Mouse (Mus musculus) kidney, adult 2 months (tissue): ENCODE measurements around the gene Barx2. TPM values are rescaled to one million over a fixed set of nuclear protein-coding genes. Genes with fewer than 3 reads are reported as not detected.

Source experiments
- DNase-seq: peaks from one replicate; pipeline ENCODE4 v3.0.0; 2021
- H3K27ac ChIP-seq: fragments of 200-500 bp; 2 replicates; pipeline ENCODE4 v1.5.1; 2012; ENCODE audit warnings: low read depth, low read length, control low read depth, inconsistent platforms; ENCODE audit not compliant: insufficient read depth
- H3K27me3 ChIP-seq: fragments of 200-500 bp; replicated peaks from 2 replicates; pipeline ENCODE4 v1.6.1; 2012; ENCODE audit warnings: mild to moderate bottlenecking, moderate library complexity, low read length, inconsistent platforms; ENCODE audit not compliant: control insufficient read depth, insufficient read depth
- H3K36me3 ChIP-seq: fragments of 200-500 bp; 2 replicates; pipeline ENCODE4 v1.6.1; 2012; ENCODE audit warnings: mild to moderate bottlenecking, moderate library complexity, low read length, inconsistent platforms; ENCODE audit not compliant: control insufficient read depth, insufficient read depth
- H3K4me1 ChIP-seq: fragments of 200-500 bp; 2 replicates; pipeline ENCODE4 v1.6.1; 2011; ENCODE audit warnings: low read length; ENCODE audit not compliant: control insufficient read depth, insufficient read depth
- H3K4me3 ChIP-seq: fragments of 200-500 bp; 2 replicates; pipeline ENCODE4 v1.5.1; 2011; ENCODE audit warnings: mild to moderate bottlenecking, low read depth, low read length, control low read depth; ENCODE audit not compliant: insufficient read depth
- CTCF ChIP-seq: fragments of 200-500 bp; conservative IDR thresholded peaks from 2 replicates; pipeline ENCODE4 v1.5.1; 2011; ENCODE audit warnings: low read depth, mild to moderate bottlenecking, control low read depth, low read length, moderate library complexity, mixed read lengths; ENCODE audit not compliant: insufficient read depth, insufficient read length
- POLR2A ChIP-seq: fragments of 200-500 bp; IDR thresholded peaks from one replicate; pipeline ENCODE4 v1.6.1; 2011; ENCODE audit warnings: low read depth, low read length, control low read depth
- WGBS: fragments of 180-500 bp; shearing (Covaris S2); methylation state at CpG from one replicate; pipeline ENCODE4 v1.1.7; 2018; 5-methylcytosine and 5-hydroxymethylcytosine counted together
- polyA plus RNA-seq: library from polyadenylated mRNA; depleted of rRNA; stranded (reverse); fragments of >200 nt; gene quantifications from 2 replicates; pipeline ENCODE4 v1.2.3, GENCODE M21; 2012

Barx2 gene
- polyA plus RNA-seq, 1 experiment, result 0.16 TPM

DNA sequence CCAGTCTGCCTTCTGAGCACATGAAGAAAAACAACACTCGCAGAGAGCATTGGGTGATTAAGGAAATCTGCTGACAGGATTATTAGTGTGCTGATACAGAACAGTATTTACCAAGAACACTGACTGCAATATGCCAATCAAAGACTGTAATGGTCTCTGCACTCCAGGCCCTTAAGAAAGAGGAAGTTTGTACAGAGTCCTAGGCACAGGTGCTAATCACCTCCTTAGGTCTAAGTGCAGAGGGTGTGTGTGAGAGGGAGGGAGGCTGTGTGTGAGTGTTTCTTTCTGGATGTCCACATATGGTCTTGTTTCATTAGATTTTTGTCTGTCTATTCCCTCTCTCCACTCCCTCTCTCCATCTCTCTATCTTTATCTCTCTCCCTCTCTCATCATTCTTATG, 6.5 kb upstream of the Barx2 start:
- Histone ChIP-seq H3K27me3 (no peaks in the 10 kb centered on the region; the same call in 1 of the 2 replicates), H3K27ac (no peak overlapping the region), H3K36me3 (no peaks in the 10 kb centered on the region), H3K4me3 (no peak overlapping the region), H3K4me1 (peaks cover under 1% of the 10 kb centered on the region; the same call in 1 of the 2 replicates)
- 16% methylated on average over 1 of the region's 1 CpGs for WGBS
- TF ChIP-seq CTCF, result no peak
- no peak for TF ChIP-seq POLR2A
- DNase-seq, result no peak

DNA sequence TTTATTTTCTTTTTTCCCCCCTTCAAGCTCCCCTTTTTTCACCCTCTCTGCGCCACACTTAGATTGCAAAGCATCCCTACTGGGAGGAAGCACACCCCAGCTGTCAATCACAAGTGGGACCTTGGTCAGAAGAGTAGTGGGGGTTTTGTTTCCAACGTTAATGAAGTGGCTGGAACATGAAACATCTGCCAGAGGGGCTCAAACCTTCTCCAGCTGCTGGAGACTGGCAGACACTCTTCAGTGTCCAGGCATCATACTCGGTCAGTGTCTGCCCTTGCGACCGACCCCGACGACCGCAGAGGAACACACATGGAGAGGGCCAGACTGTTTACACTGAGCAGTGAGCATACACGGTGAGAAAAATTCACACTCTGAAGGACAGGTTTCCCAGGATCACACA, 3.2 kb upstream of the Barx2 start:
- no peak overlapping the region for H3K4me3 ChIP-seq
- no peaks in the 10 kb centered on the region for H3K36me3 ChIP-seq
- peaks cover 7% of the 10 kb centered on the region for H3K27me3 ChIP-seq
- DNase-seq, result no peak
- no peak overlapping the region for H3K27ac ChIP-seq
- TF ChIP-seq POLR2A (no peak), CTCF (no peak)
- H3K4me1 ChIP-seq, result peaks cover 4% of the 10 kb centered on the region; the same call in 1 of the 2 replicates
- WGBS, result 24% methylated on average over 9 of the region's 9 CpGs

DNA sequence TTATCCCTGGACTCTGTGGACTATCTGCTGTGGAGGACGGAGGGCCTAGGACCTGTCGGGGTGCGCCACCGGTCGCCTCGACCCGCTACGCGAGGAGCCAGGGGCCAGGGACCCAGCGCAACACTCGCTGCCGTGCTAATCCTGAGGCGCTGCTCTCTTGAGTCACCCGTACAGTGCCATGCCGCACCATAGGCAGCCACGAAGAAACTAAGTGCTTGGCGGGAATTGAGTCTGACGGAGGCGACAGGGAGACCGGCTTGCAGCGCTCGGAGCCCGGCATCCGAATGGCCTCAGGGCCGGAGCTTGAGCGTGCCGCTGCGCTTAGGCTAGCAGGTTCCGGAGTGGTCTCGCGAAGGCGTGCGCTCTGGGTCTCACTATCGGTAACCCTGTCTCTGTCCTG, 1.6 kb upstream of the Barx2 start:
- TF ChIP-seq CTCF (no peak), POLR2A (no peak)
- Histone ChIP-seq H3K4me3 (no peak overlapping the region), H3K27me3 (peaks cover 7% of the 10 kb centered on the region), H3K36me3 (no peaks in the 10 kb centered on the region), H3K4me1 (peaks cover 4% of the 10 kb centered on the region; the same call in 1 of the 2 replicates), H3K27ac (no peak overlapping the region)
- 1% methylated on average over 34 of the region's 34 CpGs for WGBS
- DNase-seq, result peak; percentile 1

DNA sequence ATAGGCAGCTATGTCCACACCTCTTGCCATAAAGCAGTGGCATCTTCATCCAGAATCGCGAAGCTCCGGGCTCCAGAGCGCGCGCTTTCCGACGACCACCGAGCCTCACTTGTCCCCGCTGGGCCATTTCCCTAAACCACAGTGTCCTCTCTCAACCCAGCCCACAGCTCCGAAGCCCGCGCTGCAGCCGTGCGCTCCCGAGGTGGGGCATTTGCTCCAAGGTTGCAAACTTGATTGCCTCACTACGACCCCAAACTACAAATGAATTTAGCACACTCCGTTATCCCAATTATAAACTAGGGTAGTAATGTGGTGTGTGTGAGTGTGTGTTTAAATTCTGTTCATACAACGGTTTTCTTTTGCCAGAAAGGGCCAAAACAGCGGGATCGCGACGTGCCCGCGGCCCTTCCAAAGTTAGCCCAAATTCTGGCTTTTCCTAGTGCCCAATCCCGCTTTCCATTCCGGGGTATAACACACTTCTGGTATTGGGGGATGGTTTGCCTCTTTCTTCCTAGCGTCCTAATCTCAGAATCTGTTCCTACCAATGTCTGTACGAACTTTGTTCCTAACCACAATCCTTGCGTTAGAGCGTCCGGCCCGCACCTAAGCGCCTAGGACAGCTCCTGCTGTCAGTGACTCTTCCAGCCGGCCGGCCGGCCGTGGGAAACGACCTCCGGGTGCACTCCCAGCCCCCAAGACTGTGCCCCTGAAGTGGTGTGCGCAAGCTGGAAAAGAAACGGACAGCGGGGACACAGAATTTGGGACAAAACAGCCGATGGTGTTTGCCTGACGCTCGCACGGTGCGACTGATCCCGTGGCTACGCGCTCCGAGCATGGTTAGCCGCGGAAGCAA, 703 bp upstream of the Barx2 start:
- DNase-seq, result no peak
- Histone ChIP-seq H3K4me3 (no peak overlapping the region), H3K27ac (no peak overlapping the region), H3K36me3 (no peaks in the 10 kb centered on the region), H3K27me3 (peaks cover 7% of the 10 kb centered on the region), H3K4me1 (peaks cover 4% of the 10 kb centered on the region; the same call in 1 of the 2 replicates)
- TF ChIP-seq POLR2A (no peak), CTCF (no peak)
- WGBS, result 2% methylated on average over 54 of the region's 54 CpGs

DNA sequence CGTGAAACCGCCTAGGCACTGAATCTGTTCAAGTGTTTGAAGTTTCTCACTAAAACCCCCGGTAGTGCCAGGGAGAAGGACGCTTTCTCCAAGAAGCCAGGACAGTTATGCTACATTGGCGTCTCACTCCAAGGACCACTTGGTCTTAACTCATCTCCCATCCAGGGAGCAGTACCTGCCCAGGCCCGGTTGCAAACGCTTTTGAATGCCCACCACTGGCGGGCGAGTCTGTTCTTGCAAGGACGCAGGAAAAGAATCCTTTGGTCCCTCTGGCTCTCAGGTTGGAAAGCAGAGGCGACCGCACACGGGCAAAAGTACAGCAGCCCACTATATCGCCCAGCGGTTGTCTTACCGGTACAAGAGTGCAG, 725 bp downstream of the Barx2 start:
- Histone ChIP-seq H3K27me3 (peaks cover 7% of the 10 kb centered on the region), H3K36me3 (no peaks in the 10 kb centered on the region), H3K27ac (no peak overlapping the region), H3K4me3 (no peak overlapping the region), H3K4me1 (peaks cover 4% of the 10 kb centered on the region; the same call in 1 of the 2 replicates)
- no peak for TF ChIP-seq CTCF
- no peak for TF ChIP-seq POLR2A
- WGBS, result 15% methylated on average over 16 of the region's 16 CpGs
- DNase-seq, result no peak

DNA sequence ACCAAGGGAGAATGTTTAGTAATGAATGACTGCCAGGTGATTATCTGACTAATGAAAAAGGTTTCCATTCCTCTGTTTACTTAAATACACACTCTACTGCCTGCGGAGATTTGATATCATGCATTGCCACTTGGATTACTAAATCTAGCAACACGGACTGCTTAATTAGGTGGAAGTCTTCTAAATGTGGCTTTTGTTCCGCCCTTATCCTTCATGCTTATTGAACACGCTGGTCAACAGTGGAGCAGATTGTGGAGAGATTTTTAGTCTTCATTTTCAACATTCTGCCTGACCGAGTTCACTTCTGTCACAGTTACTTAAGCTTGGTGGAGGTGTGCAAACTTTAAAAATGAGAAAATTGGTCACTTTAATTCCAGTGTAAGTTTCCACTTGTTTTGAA, 3.0 kb downstream of the Barx2 start:
- 47% methylated on average over 5 of the region's 5 CpGs for WGBS
- TF ChIP-seq CTCF (no peak), POLR2A (no peak)

DNA sequence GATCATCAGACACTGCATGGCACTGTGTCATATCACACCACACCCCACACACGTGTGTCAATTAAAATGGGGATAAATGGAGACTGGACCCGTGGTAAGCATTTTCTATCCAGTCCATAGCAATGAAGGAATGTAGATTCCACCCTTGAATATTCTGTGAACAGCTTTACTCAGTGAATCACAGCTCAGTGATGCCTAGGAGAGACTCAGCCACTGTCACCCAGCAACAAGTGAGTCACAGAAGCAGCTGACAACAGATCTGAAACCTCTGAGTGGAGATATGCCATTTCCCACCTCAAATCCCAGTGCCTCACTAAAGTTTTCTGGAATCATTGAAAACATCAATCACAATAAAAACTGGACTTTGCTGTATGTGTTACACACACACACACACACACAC, 11.5 kb downstream of the Barx2 start:
- 84% methylated on average over 2 of the region's 2 CpGs for WGBS
- Histone ChIP-seq H3K36me3 (no peaks in the 10 kb centered on the region), H3K4me1 (no peaks in the 10 kb centered on the region), H3K27me3 (no peaks in the 10 kb centered on the region), H3K4me3 (no peak overlapping the region), H3K27ac (no peak overlapping the region)
- TF ChIP-seq POLR2A, result no peak
- TF ChIP-seq CTCF, result no peak
- DNase-seq, result no peak

More for the DNA sequence above, 3.0 kb downstream of the Barx2 start:
- no peaks in the 10 kb centered on the region for H3K36me3 ChIP-seq
- H3K4me1 ChIP-seq, result peaks cover 4% of the 10 kb centered on the region; the same call in 1 of the 2 replicates
- DNase-seq, result no peak
- no peak overlapping the region for H3K27ac ChIP-seq
- H3K4me3 ChIP-seq, result no peak overlapping the region
- H3K27me3 ChIP-seq, result peaks cover 7% of the 10 kb centered on the region
